Mouse (Mus musculus): ENCODE measurements around the gene Tbc1d4. TPM values are rescaled to one million over a fixed set of nuclear protein-coding genes. Genes with fewer than 3 reads are reported as not detected.
"Not testable (repeated sequence)": the region's sequence is repeated elsewhere in the genome, so short reads cannot be mapped to it uniquely, and the experiment has no call there.

The Tbc1d4 gene
- polyA plus RNA-seq, 1 experiment from 2014 or later: 8.5 TPM

DNA sequence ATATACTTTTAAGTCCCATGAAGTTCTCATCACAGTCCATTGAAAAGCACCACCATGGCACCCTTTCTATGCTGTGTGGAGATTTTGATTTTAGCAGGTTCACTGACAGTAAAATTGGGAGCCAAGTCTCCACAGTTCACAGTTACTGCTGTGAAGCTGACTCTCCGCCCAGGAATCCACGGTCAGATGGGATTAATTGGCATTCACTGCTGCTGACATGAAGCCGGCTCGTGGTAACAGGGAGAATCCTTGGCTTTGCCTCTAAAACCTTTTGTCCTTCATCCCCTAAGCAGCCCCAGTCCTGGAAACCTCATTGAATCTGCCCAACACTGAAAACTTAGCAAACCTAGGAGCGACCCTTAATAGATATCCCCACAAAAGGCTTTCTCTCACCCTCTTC is 17.9 kb downstream of the Tbc1d4 start:
- WGBS: 27% methylated on average over 5 of the region's 5 CpGs
- ATAC-seq (ENCODE audit: low FRiP score, low read depth): no peak

DNA sequence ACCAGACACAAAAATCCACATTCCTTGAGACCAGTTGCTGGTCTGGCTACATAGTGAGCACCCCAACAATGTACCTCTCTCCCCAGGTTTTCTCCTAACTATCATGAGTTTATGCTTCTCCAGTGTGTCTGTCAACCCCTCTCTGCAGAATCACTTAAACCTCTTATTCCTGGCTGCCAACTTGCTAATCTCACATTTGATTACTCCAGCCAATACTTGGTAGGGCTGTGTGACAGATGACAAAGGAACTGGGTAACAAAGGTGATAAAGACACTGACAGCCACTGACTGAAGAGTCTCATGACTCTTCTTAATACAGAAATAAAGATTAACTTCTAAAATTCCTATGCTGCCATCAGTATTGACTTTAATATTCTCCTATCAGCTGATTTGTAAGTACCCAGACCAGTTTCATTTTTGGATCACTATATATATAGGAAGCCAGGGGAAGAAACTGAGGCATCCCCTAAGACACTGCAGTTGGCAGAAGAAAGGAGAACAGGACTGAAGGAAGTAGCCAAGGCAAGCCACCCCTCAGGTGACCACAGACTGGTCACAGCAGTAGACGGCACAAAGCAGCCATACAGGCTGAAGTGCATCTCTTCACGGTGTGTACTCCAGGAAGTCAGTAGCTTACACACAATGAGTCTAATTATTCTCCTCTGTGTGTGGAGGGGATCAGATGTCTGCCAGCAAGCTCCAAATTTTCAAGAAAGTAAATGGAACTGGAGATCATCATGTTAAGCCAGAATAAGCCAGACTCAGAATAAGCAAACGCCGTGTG is 20.6 kb downstream of the Tbc1d4 start:
- H3K27me3 ChIP-seq; H3K4me1 ChIP-seq; H3K9ac ChIP-seq (replicated peaks); H3K4me3 ChIP-seq; H3K4me2 ChIP-seq (replicated peaks); H3K36me3 ChIP-seq; H3K27ac ChIP-seq (replicated peaks); H3K9me3 ChIP-seq; ATAC-seq (ENCODE audit: low FRiP score, low read depth): not testable (repeated sequence)
- WGBS: 74% methylated on average over 3 of the region's 4 CpGs

More for the DNA sequence above, 17.9 kb downstream of the Tbc1d4 start:
- Histone ChIP-seq H3K27ac (replicated peaks) (no peak overlapping the region), H3K4me2 (replicated peaks) (no peak overlapping the region), H3K27me3 (no peaks in the 10 kb centered on the region), H3K9me3 (no peaks in the 10 kb centered on the region), H3K4me1 (no peaks in the 10 kb centered on the region), H3K9ac (replicated peaks) (no peak overlapping the region), H3K36me3 (no peaks in the 10 kb centered on the region), H3K4me3 (no peak overlapping the region)

DNA sequence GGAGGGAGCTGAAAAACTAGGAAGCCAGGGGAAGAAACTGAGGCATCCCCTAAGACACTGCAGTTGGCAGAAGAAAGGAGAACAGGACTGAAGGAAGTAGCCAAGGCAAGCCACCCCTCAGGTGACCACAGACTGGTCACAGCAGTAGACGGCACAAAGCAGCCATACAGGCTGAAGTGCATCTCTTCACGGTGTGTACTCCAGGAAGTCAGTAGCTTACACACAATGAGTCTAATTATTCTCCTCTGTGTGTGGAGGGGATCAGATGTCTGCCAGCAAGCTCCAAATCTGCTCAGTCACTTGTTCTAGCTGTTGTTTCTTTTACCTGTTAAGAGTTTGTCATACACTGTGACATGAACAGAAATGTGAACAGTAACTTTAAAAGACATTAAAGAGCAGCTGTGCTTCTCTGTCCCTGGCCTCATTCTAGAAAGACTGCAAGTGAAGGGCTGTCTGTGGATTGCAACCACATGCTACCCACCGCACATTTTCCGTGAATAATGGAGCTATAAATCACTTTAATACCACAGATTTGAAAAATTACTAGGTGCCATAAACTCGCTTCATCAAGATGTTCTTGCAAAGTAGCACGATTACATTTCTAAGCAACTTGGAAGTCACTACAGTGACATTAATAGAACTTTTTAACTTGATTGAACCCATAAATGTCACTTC is 21.5 kb downstream of the Tbc1d4 start:
- H3K9ac ChIP-seq (replicated peaks): not testable (repeated sequence)

DNA sequence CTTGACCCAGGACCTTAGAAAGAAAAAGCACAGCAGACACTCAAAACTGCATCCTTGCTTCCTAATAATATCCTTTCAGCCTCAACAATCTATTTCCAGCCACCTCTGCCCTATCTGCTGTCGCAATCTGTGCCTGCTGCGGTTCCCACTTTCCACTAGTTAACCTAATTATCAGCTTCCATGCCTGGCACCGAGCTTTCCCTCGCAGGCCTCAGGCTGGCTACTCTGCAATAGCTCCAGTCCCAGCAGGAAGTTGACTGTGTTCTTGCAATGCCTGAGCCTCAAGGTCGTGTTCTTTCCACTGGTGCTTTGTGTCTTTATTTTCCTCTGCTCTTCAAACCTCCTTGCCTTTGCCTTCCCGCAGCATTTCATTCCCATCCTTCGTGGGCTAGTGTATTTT is 22.9 kb downstream of the Tbc1d4 start:
- Histone ChIP-seq H3K9me3 (no peaks in the 10 kb centered on the region), H3K9ac (replicated peaks) (no peak overlapping the region), H3K36me3 (no peaks in the 10 kb centered on the region), H3K4me3 (no peak overlapping the region), H3K27me3 (no peaks in the 10 kb centered on the region), H3K4me2 (replicated peaks) (no peak overlapping the region), H3K4me1 (no peaks in the 10 kb centered on the region), H3K27ac (replicated peaks) (no peak overlapping the region)
- ATAC-seq (ENCODE audit: low FRiP score, low read depth): no peak
- 81% methylated on average over 7 of the region's 7 CpGs for WGBS

More for the DNA sequence above, 21.5 kb downstream of the Tbc1d4 start:
- H3K27ac ChIP-seq (replicated peaks); ATAC-seq (ENCODE audit: low FRiP score, low read depth); H3K36me3 ChIP-seq; H3K4me1 ChIP-seq; H3K4me2 ChIP-seq (replicated peaks); H3K4me3 ChIP-seq; H3K9me3 ChIP-seq; H3K27me3 ChIP-seq: not testable (repeated sequence)
- WGBS: 80% methylated on average over 5 of the region's 6 CpGs

DNA sequence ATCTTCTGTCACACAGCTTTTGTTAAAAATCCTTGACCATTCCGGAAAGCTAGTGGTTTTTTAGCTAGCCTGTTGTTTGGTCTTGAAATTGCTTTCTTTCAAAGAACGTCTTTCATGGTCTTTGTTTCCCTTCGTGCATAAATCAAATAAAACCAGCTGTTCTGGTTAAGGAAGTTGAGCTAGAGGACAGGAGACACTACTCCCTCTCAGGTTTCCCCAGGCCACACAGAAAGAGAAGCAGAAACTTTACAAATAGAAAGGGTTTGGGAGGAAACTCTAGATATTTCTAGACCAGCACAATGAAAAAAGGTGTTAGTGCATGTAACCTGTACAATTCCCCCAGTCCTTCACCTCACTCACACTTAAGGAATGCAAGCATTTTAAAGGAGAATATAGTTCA is 33.3 kb downstream of the Tbc1d4 start:
- no peak for ATAC-seq (ENCODE audit: low FRiP score, low read depth)
- WGBS: 13% methylated on average over 3 of the region's 3 CpGs

DNA sequence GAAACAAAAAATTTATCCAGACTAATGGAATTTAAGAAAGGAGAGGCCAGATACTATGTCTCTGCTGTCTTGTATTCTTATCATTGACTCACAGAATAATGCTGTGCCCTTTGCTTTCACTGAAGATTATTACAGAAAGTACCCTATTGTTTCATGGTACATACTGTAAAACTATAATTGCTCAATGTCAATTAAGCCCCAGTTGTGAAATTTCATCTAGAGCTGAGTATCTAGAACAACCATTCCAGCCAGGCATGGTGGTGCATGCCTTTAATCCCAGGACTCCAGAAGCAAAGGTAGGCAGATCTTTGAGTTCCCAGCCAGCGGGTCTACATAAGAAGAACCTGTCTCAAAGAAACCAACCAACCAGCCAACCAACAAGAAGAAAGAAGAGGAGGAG is 34.5 kb downstream of the Tbc1d4 start:
- no peak overlapping the region for H3K4me2 ChIP-seq (replicated peaks)
- WGBS: 86% methylated on average over 1 of the region's 1 CpGs
- ATAC-seq (ENCODE audit: low FRiP score, low read depth): no peak

More for the DNA sequence above, 33.3 kb downstream of the Tbc1d4 start:
- Histone ChIP-seq H3K9me3 (no peaks in the 10 kb centered on the region), H3K9ac (replicated peaks) (no peak overlapping the region), H3K4me1 (peaks cover 5% of the 10 kb centered on the region; the same call in 1 of the 2 replicates), H3K27me3 (no peaks in the 10 kb centered on the region), H3K4me3 (no peak overlapping the region), H3K36me3 (no peaks in the 10 kb centered on the region), H3K4me2 (replicated peaks) (no peak overlapping the region), H3K27ac (replicated peaks) (no peak overlapping the region)

DNA sequence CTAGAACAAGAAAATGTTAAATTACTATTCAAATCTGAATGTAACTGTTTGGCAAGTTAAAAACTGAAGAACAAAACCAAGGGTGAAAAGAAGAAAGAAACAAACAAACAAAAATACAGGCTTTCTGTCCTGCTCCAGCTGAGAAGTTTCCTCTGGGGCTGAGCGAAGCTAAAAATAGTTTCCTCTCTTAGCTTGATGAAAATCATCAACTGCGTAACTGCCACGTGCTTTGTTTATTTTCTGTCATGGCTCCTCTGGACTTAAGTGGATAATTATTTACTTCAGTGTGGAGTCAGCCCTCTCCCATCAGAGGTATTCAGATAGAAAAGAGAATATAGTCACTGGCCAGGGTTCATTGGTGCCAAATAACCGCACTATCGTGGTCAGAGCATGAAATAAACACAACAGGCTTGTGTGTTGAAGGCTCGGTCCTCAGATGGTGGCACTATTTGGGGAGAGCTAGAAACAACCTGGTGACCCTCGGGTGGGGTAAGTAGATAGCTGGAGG is 35.8 kb downstream of the Tbc1d4 start:
- Histone ChIP-seq H3K27me3 (no peaks in the 10 kb centered on the region), H3K4me2 (replicated peaks) (no peak overlapping the region), H3K9me3 (no peaks in the 10 kb centered on the region), H3K4me3 (no peak overlapping the region), H3K36me3 (no peaks in the 10 kb centered on the region), H3K9ac (replicated peaks) (no peak overlapping the region), H3K27ac (replicated peaks) (no peak overlapping the region), H3K4me1 (peaks cover 5% of the 10 kb centered on the region; the same call in 1 of the 2 replicates)
- no peak for ATAC-seq (ENCODE audit: low FRiP score, low read depth)
- WGBS: 89% methylated on average over 7 of the region's 7 CpGs

More for the DNA sequence above, 34.5 kb downstream of the Tbc1d4 start:
- Histone ChIP-seq H3K4me1 (peaks cover 5% of the 10 kb centered on the region; the same call in 1 of the 2 replicates), H3K36me3 (no peaks in the 10 kb centered on the region), H3K4me3 (no peak overlapping the region), H3K9me3 (no peaks in the 10 kb centered on the region), H3K27me3 (no peaks in the 10 kb centered on the region), H3K27ac (replicated peaks) (no peak overlapping the region), H3K9ac (replicated peaks) (no peak overlapping the region)

DNA sequence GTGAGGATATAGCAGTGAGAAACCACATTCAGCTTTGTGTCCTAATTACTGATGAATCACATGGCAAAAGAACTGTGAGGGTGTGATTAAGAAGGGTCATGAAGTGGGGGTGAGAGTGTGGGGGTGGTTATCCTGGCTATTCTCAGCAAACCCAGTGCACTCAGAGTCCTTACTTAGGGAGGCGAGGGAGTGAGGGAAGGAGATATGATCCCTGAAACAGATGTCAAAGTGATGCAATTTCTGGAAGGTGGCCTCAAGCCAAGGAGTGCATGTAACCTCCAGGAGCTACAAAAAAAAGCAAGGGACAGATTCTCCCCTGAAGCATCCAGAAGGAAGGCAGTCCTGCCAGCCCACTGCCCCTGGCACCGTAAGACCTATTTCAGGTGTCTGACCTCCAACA is 40.2 kb downstream of the Tbc1d4 start:
- H3K27me3 ChIP-seq: no peaks in the 10 kb centered on the region
- H3K4me2 ChIP-seq (replicated peaks): no peak overlapping the region
- H3K27ac ChIP-seq (replicated peaks): no peak overlapping the region
- H3K36me3 ChIP-seq: no peaks in the 10 kb centered on the region
- no peaks in the 10 kb centered on the region for H3K9me3 ChIP-seq
- H3K9ac ChIP-seq (replicated peaks): no peak overlapping the region
- ATAC-seq (ENCODE audit: low FRiP score, low read depth): no peak
- H3K4me1 ChIP-seq: no peaks in the 10 kb centered on the region
- 88% methylated on average over 2 of the region's 2 CpGs for WGBS
- H3K4me3 ChIP-seq: no peak overlapping the region

DNA sequence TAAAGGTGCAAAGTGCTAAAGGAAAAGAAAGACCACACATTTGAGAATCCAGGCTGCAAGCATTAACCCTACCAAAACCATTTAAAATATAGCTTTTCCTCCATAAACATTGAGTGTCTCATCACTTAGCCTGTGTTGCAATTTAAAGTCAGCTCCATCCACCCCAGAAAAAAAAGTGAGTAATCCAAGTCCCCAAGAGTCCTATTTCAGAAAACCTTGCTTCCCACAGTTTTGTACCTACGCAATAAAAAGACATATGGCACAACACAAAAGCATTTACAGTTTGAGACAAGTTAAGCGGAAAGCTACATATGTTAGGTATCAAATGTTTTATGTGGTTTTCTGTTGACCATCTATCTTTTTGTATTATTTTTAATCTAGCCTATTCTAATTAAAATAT is 42.3 kb downstream of the Tbc1d4 start:
- Histone ChIP-seq H3K9me3 (no peaks in the 10 kb centered on the region), H3K4me3 (no peak overlapping the region), H3K4me1 (no peaks in the 10 kb centered on the region), H3K27ac (replicated peaks) (no peak overlapping the region), H3K4me2 (replicated peaks) (no peak overlapping the region), H3K27me3 (no peaks in the 10 kb centered on the region), H3K36me3 (no peaks in the 10 kb centered on the region), H3K9ac (replicated peaks) (no peak overlapping the region)
- WGBS: 97% methylated on average over 2 of the region's 2 CpGs
- ATAC-seq (ENCODE audit: low FRiP score, low read depth): no peak

DNA sequence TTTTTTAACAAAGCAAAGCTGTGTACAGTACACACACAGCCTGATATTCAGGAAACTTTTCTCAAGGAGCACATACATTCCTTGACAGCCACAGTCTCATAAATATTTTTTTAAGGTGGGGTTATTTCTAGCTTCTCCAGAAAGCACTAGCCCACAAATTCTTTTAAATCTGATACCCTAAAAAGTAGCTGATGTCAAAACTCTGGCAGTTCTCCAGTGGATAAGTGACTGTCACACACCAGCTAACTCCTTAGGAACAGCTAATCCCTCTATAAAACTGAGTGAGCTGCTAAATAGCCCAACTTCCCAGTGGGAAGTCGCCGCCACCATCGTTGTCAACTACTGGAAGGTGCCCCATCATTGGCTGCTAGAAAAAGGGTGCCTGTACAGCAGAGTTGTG is 43.3 kb downstream of the Tbc1d4 start:
- Histone ChIP-seq H3K27me3 (no peaks in the 10 kb centered on the region), H3K36me3 (no peaks in the 10 kb centered on the region), H3K4me2 (replicated peaks) (no peak overlapping the region), H3K9ac (replicated peaks) (no peak overlapping the region), H3K4me1 (no peaks in the 10 kb centered on the region; the same call in 1 of the 2 replicates), H3K9me3 (no peaks in the 10 kb centered on the region), H3K4me3 (no peak overlapping the region), H3K27ac (replicated peaks) (no peak overlapping the region)
- ATAC-seq (ENCODE audit: low FRiP score, low read depth): no peak
- 49% methylated on average over 3 of the region's 3 CpGs for WGBS

DNA sequence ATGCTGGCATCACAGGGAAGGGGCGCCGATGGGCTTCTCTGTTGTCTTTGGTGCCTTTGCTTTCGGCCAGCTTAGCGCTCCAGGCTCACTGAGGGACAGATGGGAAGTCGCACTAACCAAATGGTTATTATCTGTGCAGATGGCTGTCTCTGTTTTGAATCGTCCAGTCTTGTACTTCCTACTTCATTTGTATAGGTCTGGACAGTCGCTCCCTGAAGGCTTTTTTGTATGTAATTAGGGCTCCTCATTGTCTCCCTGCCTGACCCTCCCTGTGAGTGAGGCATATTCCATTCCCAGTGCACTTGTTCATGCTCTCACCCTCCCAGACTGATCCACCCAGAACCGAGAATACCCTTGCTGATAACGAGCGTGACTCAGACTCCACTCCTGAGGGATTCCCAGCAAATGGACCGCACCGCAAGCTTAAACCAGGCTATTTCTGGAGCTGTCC is 47.7 kb downstream of the Tbc1d4 start:
- no peak overlapping the region for H3K9ac ChIP-seq (replicated peaks)
- H3K36me3 ChIP-seq: no peaks in the 10 kb centered on the region
- peak; percentile 73 for ATAC-seq (ENCODE audit: low FRiP score, low read depth)
- 62% methylated on average over 12 of the region's 12 CpGs for WGBS
- peaks cover 2% of the 10 kb centered on the region; the same call in 1 of the 2 replicates for H3K4me1 ChIP-seq
- H3K4me2 ChIP-seq (replicated peaks): no peak overlapping the region
- H3K27ac ChIP-seq (replicated peaks): no peak overlapping the region
- no peaks in the 10 kb centered on the region for H3K9me3 ChIP-seq
- H3K4me3 ChIP-seq: no peak overlapping the region
- no peaks in the 10 kb centered on the region for H3K27me3 ChIP-seq

DNA sequence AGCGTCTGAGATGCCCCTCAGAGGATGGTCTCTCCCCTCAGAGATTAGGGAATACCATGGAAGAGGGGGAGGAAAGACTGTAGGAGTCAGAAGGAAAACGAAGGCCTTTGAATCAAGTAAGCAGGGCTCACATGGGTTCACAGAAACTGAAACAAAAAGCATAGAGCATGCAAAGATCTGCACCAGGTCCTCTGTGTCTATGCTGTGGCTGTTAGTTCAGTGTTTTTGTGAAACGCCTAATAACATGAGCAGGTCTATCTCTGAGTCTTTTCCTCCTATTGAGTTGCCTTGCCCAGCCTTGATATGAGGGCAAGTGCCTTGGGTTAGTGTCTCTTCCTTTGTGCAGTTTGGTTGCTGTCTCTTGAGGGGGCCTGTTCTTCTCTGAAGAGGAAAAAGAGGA is 49.5 kb downstream of the Tbc1d4 start:
- Histone ChIP-seq H3K27ac (replicated peaks) (no peak overlapping the region), H3K4me1 (peaks cover 2% of the 10 kb centered on the region; the same call in 1 of the 2 replicates)
- WGBS: 76% methylated on average over 3 of the region's 3 CpGs

More for the DNA sequence above, 49.5 kb downstream of the Tbc1d4 start:
- Histone ChIP-seq H3K4me2 (replicated peaks) (no peak overlapping the region), H3K36me3 (no peaks in the 10 kb centered on the region), H3K27me3 (no peaks in the 10 kb centered on the region), H3K9me3 (no peaks in the 10 kb centered on the region), H3K9ac (replicated peaks) (no peak overlapping the region), H3K4me3 (no peak overlapping the region)
- ATAC-seq (ENCODE audit: low FRiP score, low read depth): no peak
